Mouse (Mus musculus) hindbrain, postnatal 0 days (tissue): ENCODE results near the gene Fbln1. TPM values are rescaled to one million over a fixed set of nuclear protein-coding genes. Genes with fewer than 3 reads are reported as not detected.

Experiments
- ATAC-seq: fragments of 200-750 bp; cut with Nextera tagmentation; 2 replicates; pipeline ENCODE4 v1.8.0; 2017; ENCODE audit warnings: mild to moderate bottlenecking, moderate TSS enrichment, moderate library complexity
- DNase-seq: peaks from one replicate; pipeline ENCODE4 v3.0.0-alpha.2; 2015; ENCODE audit warnings: low spot score
- H3K27ac ChIP-seq: fragments of 300-500 bp; sonication (generic); 2 replicates; pipeline ENCODE4 v1.5.1; 2014; ENCODE audit warnings: mild to moderate bottlenecking
- H3K27me3 ChIP-seq: fragments of 300-500 bp; sonication (generic); 2 replicates; pipeline ENCODE4 v1.6.1; 2014; ENCODE audit warnings: low read length, mixed read lengths; ENCODE audit not compliant: insufficient read depth
- H3K36me3 ChIP-seq: fragments of 300-500 bp; sonication (generic); 2 replicates; pipeline ENCODE4 v1.6.1; 2014; ENCODE audit warnings: low read length, mixed read lengths; ENCODE audit not compliant: insufficient read depth
- H3K4me1 ChIP-seq: fragments of 300-500 bp; sonication (generic); 2 replicates; pipeline ENCODE4 v1.6.1; 2014; ENCODE audit warnings: antibody characterized with exemption, low read length, mixed read lengths; ENCODE audit not compliant: insufficient read depth
- H3K4me2 ChIP-seq: fragments of 300-500 bp; sonication (generic); 2 replicates; pipeline ENCODE4 v1.6.1; 2014; ENCODE audit warnings: low read depth, mild to moderate bottlenecking, low read length, moderate library complexity, mixed read lengths
- H3K4me3 ChIP-seq: fragments of 300-500 bp; sonication (generic); 2 replicates; pipeline ENCODE4 v1.5.1; 2014; ENCODE audit warnings: low read length
- H3K9ac ChIP-seq: fragments of 300-500 bp; sonication (generic); replicated peaks from 2 replicates; pipeline ENCODE4 v1.6.1; 2014; ENCODE audit warnings: mild to moderate bottlenecking, low read length, moderate library complexity, mixed read lengths
- H3K9me3 ChIP-seq: fragments of 300-500 bp; sonication (generic); 2 replicates; pipeline ENCODE4 v1.6.1; 2016; ENCODE audit warnings: low read length, mixed read lengths
- CTCF ChIP-seq: IDR thresholded peaks from 2 replicates; pipeline ENCODE4 v1.5.1; 2016; ENCODE audit warnings: antibody characterized with exemption, control low read depth, low read depth
- WGBS: fragments of 180-500 bp; shearing (Covaris S2); extraction: QIAGEN DNeasy Blood & Tissue Kit; methylation state at CpG from one replicate; pipeline ENCODE4 v1.1.7; 2014; 5-methylcytosine and 5-hydroxymethylcytosine counted together
- polyA plus RNA-seq: library from polyadenylated mRNA; unstranded; fragments of >200 nt; fragmentation: Nextera tagmentation; extraction: Ambion mirVana; gene quantifications from 2 replicates; pipeline ENCODE4 v1.2.1, GENCODE M21; 2015
- total RNA-seq: library from RNA; depleted of rRNA; stranded (reverse); fragments of >200 nt; gene quantifications from 2 replicates; pipeline ENCODE4 v1.2.3, GENCODE M21; 2014; rRNA removed

The Fbln1 gene
- total RNA-seq, result 68.4 and 73.9 TPM in 2 replicates
- 48.3 and 52.1 TPM in 2 replicates for polyA plus RNA-seq

GRCm38 (mm10) chr15:85205792-85206702 lies at the start of gene Fbln1:
Fbln1 (plus strand) TSS chr15:85205949.
- peak within 1 kb of the TSS; percentile 72 for H3K4me2 ChIP-seq
- H3K4me3 ChIP-seq, result peak within 1 kb of the TSS; percentile 39
- no peaks in the 10 kb centered on the region for H3K36me3 ChIP-seq
- peak; percentile 75 for DNase-seq
- no peaks in the 10 kb centered on the region for H3K27me3 ChIP-seq
- peak within 1 kb of the TSS; percentile 75; the same call in 1 of the 2 replicates for H3K27ac ChIP-seq
- peaks cover 5% of the 10 kb centered on the region; the same call in 1 of the 2 replicates for H3K4me1 ChIP-seq
- 1% methylated on average over 64 of the region's 64 CpGs for WGBS
- peak; percentile 81 for ATAC-seq
- H3K9me3 ChIP-seq, result no peaks in the 10 kb centered on the region
- no peak for TF ChIP-seq CTCF
- H3K9ac ChIP-seq, result peak within 1 kb of the TSS; percentile 53

GRCm38 (mm10) chr15:85156198-85156597 lies 49.6 kb upstream of the Fbln1 start:
- no peak for DNase-seq
- H3K4me1 ChIP-seq, result no peaks in the 10 kb centered on the region
- H3K27ac ChIP-seq, result no peak overlapping the region
- H3K9me3 ChIP-seq, result no peaks in the 10 kb centered on the region
- H3K36me3 ChIP-seq, result no peaks in the 10 kb centered on the region
- H3K4me2 ChIP-seq, result no peak overlapping the region
- H3K9ac ChIP-seq, result no peak overlapping the region
- no peak overlapping the region for H3K4me3 ChIP-seq
- no peaks in the 10 kb centered on the region for H3K27me3 ChIP-seq
- WGBS, result 53% methylated on average over 4 of the region's 4 CpGs
- TF ChIP-seq CTCF, result no peak
- ATAC-seq, result no peak

- Histone ChIP-seq H3K27ac (no peak overlapping the region), H3K4me1 (peaks cover under 1% of the 10 kb centered on the region; the same call in 1 of the 2 replicates), H3K9me3 (no peaks in the 10 kb centered on the region), H3K4me3 (no peak overlapping the region), H3K27me3 (no peaks in the 10 kb centered on the region), H3K36me3 (no peaks in the 10 kb centered on the region), H3K4me2 (no peak overlapping the region), H3K9ac (no peak overlapping the region)
- DNase-seq (no peak), ATAC-seq (no peak)
- TF ChIP-seq CTCF, result no peak
These were observed 44.3 kb upstream of the Fbln1 start for GRCm38 (mm10) chr15:85161416-85161815.

GRCm38 (mm10) chr15:85162693-85163663 lies 42.8 kb upstream of the Fbln1 start:
- WGBS, result 64% methylated on average over 21 of the region's 21 CpGs

GRCm38 (mm10) chr15:85166433-85166933 lies 39.3 kb upstream of the Fbln1 start:
- peak overlapping the region; percentile 33; the same call in 1 of the 2 replicates for H3K9ac ChIP-seq
- H3K4me3 ChIP-seq, result no peak overlapping the region
- no peak overlapping the region for H3K4me2 ChIP-seq

More at GRCm38 (mm10) chr15:85162693-85163663, 42.8 kb upstream of the Fbln1 start:
- Histone ChIP-seq H3K4me1 (peaks cover 9% of the 10 kb centered on the region), H3K27me3 (no peaks in the 10 kb centered on the region), H3K4me3 (no peak overlapping the region), H3K36me3 (no peaks in the 10 kb centered on the region), H3K9ac (no peak overlapping the region), H3K4me2 (no peak overlapping the region), H3K9me3 (no peaks in the 10 kb centered on the region), H3K27ac (no peak overlapping the region)
- no peak for TF ChIP-seq CTCF
- DNase-seq (no peak), ATAC-seq (no peak)

GRCm38 (mm10) chr15:85167086-85167679 lies 38.6 kb upstream of the Fbln1 start:
- ATAC-seq (no peak), DNase-seq (peak; percentile 35)
- Histone ChIP-seq H3K36me3 (no peaks in the 10 kb centered on the region), H3K27ac (peak overlapping the region; percentile 45; the same call in 1 of the 2 replicates), H3K9ac (peak overlapping the region; percentile 33; the same call in 1 of the 2 replicates), H3K27me3 (no peaks in the 10 kb centered on the region), H3K9me3 (no peaks in the 10 kb centered on the region), H3K4me3 (no peak overlapping the region), H3K4me1 (peaks cover 9% of the 10 kb centered on the region), H3K4me2 (no peak overlapping the region)
- TF ChIP-seq CTCF, result no peak
- 54% methylated on average over 12 of the region's 12 CpGs for WGBS

More at GRCm38 (mm10) chr15:85166433-85166933, 39.3 kb upstream of the Fbln1 start:
- no peaks in the 10 kb centered on the region for H3K36me3 ChIP-seq
- peak overlapping the region; percentile 45 for H3K27ac ChIP-seq
- H3K9me3 ChIP-seq, result no peaks in the 10 kb centered on the region
- DNase-seq (peak; percentile 44), ATAC-seq (peak; percentile 67; the same call in 1 of the 2 replicates)
- 9% methylated on average over 11 of the region's 11 CpGs for WGBS
- H3K27me3 ChIP-seq, result no peaks in the 10 kb centered on the region
- no peak for TF ChIP-seq CTCF
- H3K4me1 ChIP-seq, result peaks cover 9% of the 10 kb centered on the region
